Comparison of ENCODE assay signal across 28 mouse cellular contexts in the genomic region with DNA sequence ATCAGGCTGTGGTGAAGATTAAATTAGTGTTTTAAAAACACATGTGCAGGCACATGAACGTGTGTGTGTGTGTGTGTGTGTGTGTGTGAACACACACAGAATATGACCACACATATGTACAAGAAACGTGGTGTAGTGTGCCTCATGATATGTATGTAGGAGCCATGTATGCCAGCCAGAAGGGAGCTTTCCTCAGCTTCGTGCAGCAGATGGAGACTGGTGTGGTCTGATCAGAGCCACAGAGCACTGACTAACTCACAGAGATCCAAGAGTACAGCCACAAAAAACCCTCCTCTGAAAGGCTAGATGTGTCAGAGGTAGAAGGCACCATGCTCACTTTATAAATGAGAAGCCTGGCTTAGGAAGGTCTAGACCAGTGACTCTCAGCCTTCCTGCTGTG. TPM values are rescaled to one million over a fixed set of nuclear protein-coding genes. Genes with fewer than 3 reads are reported as not detected.
DNase-seq lines count a peak whose midpoint lies in the region; ATAC-seq and TF ChIP-seq lines count a peak whose summit lies in the region.
"Had no signal": no experiment of that assay in that cellular context is flagged by ENCODE, and none has a peak within 500 bp of the region (broad histone marks: within the 10 kb centered on the region; RNA-seq: fewer than 3 reads in every experiment).

No protein-coding gene starts in this region.

- TF ChIP-seq RAD21 in MEL (IDR thresholded peaks at IDR 0.05; ENCODE audit: low read depth, low read length): no peak

- H3K36me3 ChIP-seq in heart, embryonic 11.5 days (ENCODE audit: control insufficient read depth, insufficient read depth, low read length): no peaks in the 10 kb centered on the region
- peaks cover 0 to 44% of the 10 kb centered on the region in 2 experiments; a peak in 2 of 4 replicates for H3K36me3 ChIP-seq in MEL (ENCODE audit: control insufficient read depth in 1 of 2, insufficient read depth in 2 of 2, low read length in 2 of 2)
- no peaks in the 10 kb centered on the region for H3K36me3 ChIP-seq in liver, embryonic 14.5 days (replicated peaks; ENCODE audit: control insufficient read depth, insufficient read depth, low read depth)
- H3K36me3 ChIP-seq in embryonic facial prominence, embryonic 10.5 days (replicated peaks): no peaks in the 10 kb centered on the region
- H3K36me3 ChIP-seq: hindbrain, embryonic 10.5 days; hindbrain, embryonic 15.5 days; limb, embryonic 10.5 days; limb, embryonic 15.5 days; lung, embryonic 15.5 days; midbrain, embryonic 15.5 days; stomach, embryonic 15.5 days had no signal

- TF ChIP-seq POLR2A in cerebellum, adult 2 months (IDR thresholded peaks at IDR 0.05; ENCODE audit: borderline replicate concordance, insufficient read depth, low read length): no peak
- TF ChIP-seq POLR2A in MEL (IDR thresholded peaks at IDR 0.05; ENCODE audit: control insufficient read depth in 1 of 2, insufficient read depth in 1 of 2, low read depth in 1 of 2, low read length in 2 of 2, poor library complexity in 1 of 2): no peak

- H3K4me2 ChIP-seq in heart, embryonic 11.5 days: no peak overlapping the region
- H3K4me2 ChIP-seq in liver, embryonic 14.5 days (ENCODE audit: low read depth): no peak overlapping the region
- H3K4me2 ChIP-seq: hindbrain, embryonic 15.5 days; limb, embryonic 15.5 days; lung, embryonic 15.5 days; midbrain, embryonic 15.5 days; stomach, embryonic 15.5 days had no signal

- peak overlapping the region; percentile 73 for H3K27ac ChIP-seq in cerebellum, adult 2 months (ENCODE audit: insufficient read depth, low read length)
- 0 out of 2 replicates have a peak overlapping the region, but pooled peaks have one; percentile 10 for H3K27ac ChIP-seq in heart, embryonic 11.5 days (ENCODE audit: low read depth, low read length)
- 0 out of 2 replicates have a peak overlapping the region, but pooled peaks have one; percentile 5 for H3K27ac ChIP-seq in MEL (ENCODE audit: control insufficient read depth, low read depth, low read length)
- peak overlapping the region; percentile 95 for H3K27ac ChIP-seq in liver, embryonic 14.5 days
- no peak overlapping the region for H3K27ac ChIP-seq in embryonic facial prominence, embryonic 10.5 days (replicated peaks)
- H3K27ac ChIP-seq: gastrocnemius, adult 2 months; heart, adult 2 months; hindbrain, embryonic 10.5 days; hindbrain, embryonic 15.5 days; limb, embryonic 10.5 days; limb, embryonic 15.5 days; lung, embryonic 15.5 days; midbrain, embryonic 15.5 days; stomach, embryonic 15.5 days had no signal

- H3K4me3 ChIP-seq in cerebellum, adult 2 months (replicated peaks; ENCODE audit: insufficient read depth, low read depth, low read length): no peak overlapping the region
- H3K4me3 ChIP-seq in heart, embryonic 11.5 days (ENCODE audit: low read depth, low read length): no peak overlapping the region
- H3K4me3 ChIP-seq in MEL (ENCODE audit: control insufficient read depth in 1 of 2, insufficient read depth in 1 of 2, low read depth in 2 of 2, low read length in 2 of 2): no peak overlapping the region
- H3K4me3 ChIP-seq in liver, embryonic 14.5 days (ENCODE audit: insufficient read depth in 1 of 2, low read depth in 2 of 2, low read length in 2 of 2): no peak overlapping the region
- no peak overlapping the region for H3K4me3 ChIP-seq in embryonic facial prominence, embryonic 10.5 days
- H3K4me3 ChIP-seq: gastrocnemius, adult 2 months; heart, adult 2 months; hindbrain, embryonic 10.5 days; hindbrain, embryonic 15.5 days; limb, embryonic 10.5 days; limb, embryonic 15.5 days; lung, embryonic 15.5 days; midbrain, embryonic 15.5 days; stomach, embryonic 15.5 days had no signal

- no peak for DNase-seq in cerebellum, adult 2 months
- DNase-seq in cerebellum, postnatal 4 days (ENCODE audit: low spot score in 2 of 2): no peak
- DNase-seq in heart, adult 8-10 months (ENCODE audit: low spot score): no peak
- no peak for DNase-seq in MEL (ENCODE audit: low read depth, low spot score)
- no peak for DNase-seq in liver, embryonic 14.5 days (ENCODE audit: low read depth in 3 of 3, low spot score in 3 of 3)
- no peak for DNase-seq in embryonic facial prominence, embryonic 10.5 days (ENCODE audit: low spot score)
- no peak for DNase-seq in urinary bladder, postnatal 10 days (ENCODE audit: low spot score)
- DNase-seq: adrenal gland, postnatal 10 days; cerebellum, adult 18-20 months; cerebellum, postnatal 14 days; gastrocnemius, adult 2 months; gastrocnemius, postnatal 36 days; heart, adult 2 months; heart, postnatal 14 days; kidney, adult 11 months; kidney, postnatal 36 days; layer of hippocampus, postnatal 36 days; right cerebral cortex, postnatal 25 days had no signal

- peaks cover 13% of the 10 kb centered on the region; the same call in 1 of the 2 replicates for H3K79me2 ChIP-seq in MEL (ENCODE audit: control insufficient read depth, insufficient read depth, low read length, poor library complexity)

- no peaks in the 10 kb centered on the region for H3K9me3 ChIP-seq in heart, embryonic 11.5 days (replicated peaks; ENCODE audit: control insufficient read depth, low read length)
- H3K9me3 ChIP-seq in MEL (replicated peaks; ENCODE audit: insufficient read depth, low read length): no peaks in the 10 kb centered on the region
- H3K9me3 ChIP-seq in liver, embryonic 14.5 days (ENCODE audit: control insufficient read depth, low read length): no peaks in the 10 kb centered on the region
- no peaks in the 10 kb centered on the region for H3K9me3 ChIP-seq in embryonic facial prominence, embryonic 10.5 days
- H3K9me3 ChIP-seq: hindbrain, embryonic 10.5 days; hindbrain, embryonic 15.5 days; limb, embryonic 10.5 days; limb, embryonic 15.5 days; lung, embryonic 15.5 days; midbrain, embryonic 15.5 days; stomach, embryonic 15.5 days had no signal

- peaks cover 51% of the 10 kb centered on the region for H3K4me1 ChIP-seq in cerebellum, adult 2 months (ENCODE audit: control insufficient read depth, insufficient read depth, low read length)
- H3K4me1 ChIP-seq in heart, embryonic 11.5 days (ENCODE audit: control insufficient read depth, insufficient read depth, low read length): peaks cover 24% of the 10 kb centered on the region
- peaks cover 17 to 41% of the 10 kb centered on the region in 2 experiments for H3K4me1 ChIP-seq in MEL (ENCODE audit: control insufficient read depth in 1 of 2, insufficient read depth in 2 of 2, low read length in 2 of 2)
- peaks cover 69 to 85% of the 10 kb centered on the region in 2 experiments for H3K4me1 ChIP-seq in liver, embryonic 14.5 days (replicated peaks; ENCODE audit: control insufficient read depth in 2 of 2, insufficient read depth in 2 of 2, low read length in 1 of 2)
- peaks cover 24% of the 10 kb centered on the region for H3K4me1 ChIP-seq in embryonic facial prominence, embryonic 10.5 days
- H3K4me1 ChIP-seq: limb, embryonic 15.5 days had no signal

- TF ChIP-seq EP300 in MEL (IDR thresholded peaks at IDR 0.05; ENCODE audit: low read depth in 1 of 2, low read length in 2 of 2): no peak
- TF ChIP-seq EP300 in liver, embryonic 14.5 days (IDR thresholded peaks at IDR 0.05; ENCODE audit: low read depth): no peak

- no peak for TF ChIP-seq CTCF in cerebellum, adult 2 months (IDR thresholded peaks at IDR 0.05; ENCODE audit: borderline replicate concordance, insufficient read depth, low read depth, low read length)
- no peak for TF ChIP-seq CTCF in MEL (IDR thresholded peaks at IDR 0.05 in 2 of 3, conservative IDR thresholded peaks at IDR 0.05 in 1 of 3; ENCODE audit: control insufficient read depth in 1 of 3, insufficient read depth in 1 of 3, low read depth in 2 of 3, low read length in 3 of 3, poor library complexity in 1 of 3, severe bottlenecking in 1 of 3)
- no peak for TF ChIP-seq CTCF in liver, embryonic 14.5 days (IDR thresholded peaks at IDR 0.05; ENCODE audit: low read depth)

- H3K9ac ChIP-seq in heart, embryonic 11.5 days (ENCODE audit: low read depth, low read length): no peak overlapping the region
- H3K9ac ChIP-seq in MEL (ENCODE audit: control insufficient read depth, low read depth, low read length, poor library complexity, severe bottlenecking): no peak overlapping the region
- no peak overlapping the region for H3K9ac ChIP-seq in liver, embryonic 14.5 days (replicated peaks)
- H3K9ac ChIP-seq: hindbrain, embryonic 15.5 days; limb, embryonic 15.5 days; lung, embryonic 15.5 days; midbrain, embryonic 15.5 days; stomach, embryonic 15.5 days had no signal

- 39% methylated on average over 3 of the region's 3 CpGs for WGBS in cerebellum, adult 2 months
- 80% methylated on average over 3 of the region's 3 CpGs for WGBS in heart, embryonic 11.5 days (ENCODE audit: insufficient replicate concordance)
- 56% methylated on average over 3 of the region's 3 CpGs for WGBS in liver, embryonic 14.5 days (ENCODE audit: insufficient replicate concordance)
- WGBS in embryonic facial prominence, embryonic 10.5 days: 82% methylated on average over 3 of the region's 3 CpGs

- no peaks in the 10 kb centered on the region for H3K27me3 ChIP-seq in cerebellum, adult 2 months (ENCODE audit: control insufficient read depth, insufficient read depth, low read length)
- no peaks in the 10 kb centered on the region for H3K27me3 ChIP-seq in heart, embryonic 11.5 days (ENCODE audit: control insufficient read depth, insufficient read depth, low read length)
- H3K27me3 ChIP-seq in MEL (ENCODE audit: control insufficient read depth in 1 of 2, insufficient read depth in 2 of 2, low read length in 2 of 2): no peaks in the 10 kb centered on the region
- H3K27me3 ChIP-seq in liver, embryonic 14.5 days (ENCODE audit: control insufficient read depth, insufficient read depth, low read length): no peaks in the 10 kb centered on the region
- no peaks in the 10 kb centered on the region for H3K27me3 ChIP-seq in embryonic facial prominence, embryonic 10.5 days (replicated peaks; ENCODE audit: low read depth, poor library complexity, severe bottlenecking)
- H3K27me3 ChIP-seq: CH12.LX; hindbrain, embryonic 15.5 days; limb, embryonic 15.5 days; lung, embryonic 15.5 days; midbrain, embryonic 15.5 days; stomach, embryonic 15.5 days had no signal

- no peak for ATAC-seq in heart, embryonic 11.5 days (replicated peaks; ENCODE audit: insufficient number of reproducible peaks, low FRiP score, low TSS enrichment)
- no peak for ATAC-seq in liver, embryonic 14.5 days (ENCODE audit: insufficient read depth)
- ATAC-seq: inflammation-experienced regulatory T-cells, adult 6 months; midbrain, embryonic 15.5 days had no signal

TF ChIP-seq in MEL, 35 proteins besides CTCF, POLR2A, EP300 and RAD21 (continues in another document):
- TF ChIP-seq NELFE (IDR thresholded peaks at IDR 0.05; ENCODE audit: low read depth, low read length): no peak

RNA-seq across cellular contexts. Expression of gene Ptprj, which starts 22.5 kb away (rescaled TPM):
- 25.6 and 26.6 TPM in 2 replicates for polyA plus RNA-seq in cerebellum, adult 2 months (2012; rRNA removed)
- 1.6 and 1.7 TPM in 2 replicates for polyA plus RNA-seq in heart, embryonic 11.5 days (2014; fragmentation: Nextera tagmentation; extraction: Ambion mirVana)
- 1 to 10 TPM; 6.0 to 7.3 (median 7.0) TPM for total RNA-seq in heart, adult 8-10 months (2022)
- total RNA-seq in MEL (2012; rRNA removed): 10.0 and 10.2 TPM in 2 replicates
- 1 to 10 TPM in 1 of 2 experiments, not detected in 1; 6.4 TPM for polyA plus RNA-seq in MEL (2012; ENCODE audit: insufficient read depth in 1 of 2, insufficient read length in 2 of 2, low read depth in 1 of 2, low replicate concordance in 2 of 2, missing spikeins in 1 of 2)
- polyA plus RNA-seq in liver, embryonic 14.5 days (2012; rRNA removed): 2.1 and 2.6 TPM in 2 replicates
- polyA plus RNA-seq in liver, embryonic 14.5 days (2014; fragmentation: Nextera tagmentation; extraction: Ambion mirVana): 2.7 and 2.8 TPM in 2 replicates
- 2.4 and 2.7 TPM in 2 replicates for polyA plus RNA-seq in embryonic facial prominence, embryonic 10.5 days (2016; fragmentation: Nextera tagmentation; extraction: Ambion mirVana)
